Mouse (Mus musculus) cerebellum, postnatal 25 days (tissue): ENCODE measurements around the gene Ccr3.
"Not testable (repeated sequence)": the region's sequence is repeated elsewhere in the genome, so short reads cannot be mapped to it uniquely, and the experiment has no call there.

Experiments used
- DNase-seq, 2 experiments: peaks; one replicate each; pipeline ENCODE4 v3.0.0; 2021; ENCODE audit warnings: mixed read lengths in 2 of 2

Gene Ccr3

DNA sequence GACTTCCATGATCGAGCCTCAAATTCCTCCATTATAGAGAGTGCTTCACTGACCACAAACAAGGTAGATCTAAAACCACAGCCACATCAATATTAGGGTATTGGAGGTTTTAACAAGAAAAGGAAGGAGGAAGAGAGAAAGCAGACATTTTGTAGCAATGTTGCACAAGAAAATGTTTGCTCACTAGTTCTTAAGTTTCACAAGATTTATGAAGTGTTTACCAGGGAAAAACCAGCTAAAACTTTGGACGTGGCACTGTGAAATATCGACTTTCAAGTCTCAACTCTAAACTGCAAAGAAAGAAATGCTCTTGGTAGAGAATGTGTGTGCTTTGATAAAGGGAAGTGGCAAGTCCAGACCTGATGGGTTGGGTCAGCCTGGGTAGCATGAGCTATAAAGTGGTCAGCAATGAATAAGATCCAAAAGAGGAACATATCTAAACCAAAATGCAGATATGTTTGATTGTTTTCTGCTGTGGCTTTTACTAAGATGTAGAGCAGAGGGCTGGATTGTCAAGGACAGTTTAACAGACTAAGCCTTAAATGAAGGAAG lies 34.5 kb downstream of the Ccr3 start:
- no peak for DNase-seq

GRCm38 (mm10) chr9:124059660-124060352 lies 38.0 kb downstream of the Ccr3 start:
- no peak for DNase-seq

DNA sequence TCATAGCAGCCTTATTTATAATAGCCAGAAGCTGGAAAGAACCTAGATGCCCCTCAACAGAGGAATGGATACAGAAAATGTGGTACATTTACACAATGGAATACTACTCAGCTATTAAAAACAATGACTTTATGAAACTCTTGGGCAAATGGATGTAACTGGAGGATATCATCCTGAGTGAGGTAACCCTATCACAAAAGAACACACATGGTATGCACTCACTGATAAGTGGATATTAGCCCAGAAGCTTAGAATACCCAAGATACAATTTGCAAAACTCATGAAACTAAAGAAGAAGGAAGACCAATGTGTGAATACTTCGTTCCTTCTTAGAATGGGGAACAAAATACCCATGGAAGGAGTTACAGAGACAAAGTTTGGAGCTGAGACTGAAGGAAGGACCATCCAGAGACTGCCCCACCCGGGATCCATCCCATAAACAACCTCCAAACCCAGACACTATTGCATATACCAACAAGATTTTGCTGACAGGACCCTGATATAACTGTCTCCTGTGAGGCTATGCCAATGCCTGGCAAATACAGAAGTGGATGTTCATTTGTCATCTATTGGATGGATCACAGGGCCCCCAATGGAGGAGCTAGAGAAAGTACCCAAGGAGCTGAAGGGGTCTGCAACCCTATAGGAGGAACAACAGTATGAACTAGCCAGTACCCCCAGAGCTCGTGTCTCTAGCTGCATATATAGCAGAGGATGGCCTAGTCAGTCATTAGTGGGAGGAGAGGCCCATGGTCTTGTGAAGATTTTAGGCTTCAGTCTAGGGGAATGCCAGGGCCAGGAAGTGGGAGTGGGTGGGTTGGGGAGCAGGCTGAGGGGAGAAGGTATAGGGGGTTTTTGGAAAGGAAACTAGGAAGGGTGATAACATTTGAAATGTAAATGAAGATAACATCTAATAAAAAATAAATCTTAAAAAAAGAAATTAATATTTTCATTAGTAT lies 40.0 kb downstream of the Ccr3 start:
- not testable (repeated sequence) for DNase-seq

GRCm38 (mm10) chr9:124066572-124067103 lies 44.9 kb downstream of the Ccr3 start:
- no peak for DNase-seq

GRCm38 (mm10) chr9:124068098-124069058 lies 46.6 kb downstream of the Ccr3 start:
- no peak for DNase-seq

GRCm38 (mm10) chr9:124071506-124071905 lies 49.7 kb downstream of the Ccr3 start:
- DNase-seq: no peak

- no peak for DNase-seq
Observed at GRCm38 (mm10) chr9:124079803-124080202, 58.0 kb downstream of the Ccr3 start.

DNA sequence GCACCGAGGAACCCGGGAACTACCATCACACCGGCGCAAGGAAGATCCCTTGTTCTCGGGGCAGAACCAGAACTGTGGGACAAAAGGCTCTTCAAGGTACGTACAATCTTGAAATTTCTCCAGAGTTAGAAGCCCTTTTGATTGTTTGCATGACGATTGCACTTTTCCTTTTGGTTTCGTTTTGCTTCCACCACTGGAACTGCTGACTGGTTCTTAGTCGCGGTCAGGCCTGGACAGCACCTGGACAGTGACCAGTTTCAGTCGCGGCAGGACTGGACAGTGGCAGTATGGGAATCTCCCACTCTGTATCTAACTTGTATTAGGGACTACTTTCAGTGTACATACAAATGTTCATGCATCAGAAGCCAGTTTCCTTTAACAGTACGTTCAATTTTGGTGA lies 58.7 kb downstream of the Ccr3 start:
- not testable (repeated sequence) for DNase-seq
